Mouse (Mus musculus) CH12.LX (cell line): ENCODE results near the gene Smndc1. TPM values are rescaled to one million over a fixed set of nuclear protein-coding genes. Genes with fewer than 3 reads are reported as not detected.

Experiments used
- DNase-seq: peaks from one replicate; pipeline ENCODE4 v3.0.0-alpha.2; 2013; ENCODE audit errors: extremely low read depth
- H3K27ac ChIP-seq: 2 replicates; pipeline ENCODE4 v1.5.1; 2012; ENCODE audit warnings: low read depth, mild to moderate bottlenecking, control low read depth, moderate library complexity; ENCODE audit not compliant: insufficient read depth
- H3K27me3 ChIP-seq: replicated peaks from 2 replicates; pipeline ENCODE3; 2012; ENCODE audit warnings: inconsistent platforms
- H3K36me3 ChIP-seq, 2 experiments: replicated peaks in 1 of 2; 2 replicates each; pipeline versions ENCODE3 to v1.6.1; 2012; ENCODE audit warnings: inconsistent platforms in 1 of 2, low read length in 1 of 2, mild to moderate bottlenecking in 1 of 2, mixed read lengths in 1 of 2, moderate library complexity in 1 of 2; ENCODE audit not compliant: control insufficient read depth in 1 of 2, insufficient read depth in 1 of 2
- H3K4me1 ChIP-seq, 2 experiments: 2 replicates each; pipeline ENCODE4 v1.6.1; 2012; ENCODE audit warnings: inconsistent platforms in 1 of 2, moderate library complexity in 1 of 2; ENCODE audit not compliant: insufficient read depth in 2 of 2, control insufficient read depth in 1 of 2
- H3K4me2 ChIP-seq: 2 replicates; pipeline ENCODE4 v1.6.1; 2012; ENCODE audit warnings: low read depth, mild to moderate bottlenecking, control low read depth; ENCODE audit not compliant: poor library complexity, insufficient read depth, severe bottlenecking
- H3K4me3 ChIP-seq, 3 experiments: fragments of 150-350 bp in 1 of 3; sonication (generic) in 1 of 3; replicated peaks in 1 of 3; 2 replicates each; pipeline versions ENCODE3 to v1.5.1; 2011 to 2012; ENCODE audit warnings: low read depth in 2 of 3, low read length in 2 of 3, mild to moderate bottlenecking in 2 of 3, moderate library complexity in 2 of 3, control low read depth in 1 of 3, improper control_type of control experiment in 1 of 3, inconsistent platforms in 1 of 3, mixed read lengths in 1 of 3; ENCODE audit not compliant: poor library complexity in 1 of 3
- H3K79me2 ChIP-seq: replicated peaks from 2 replicates; pipeline ENCODE4 v1.6.1; 2012; ENCODE audit warnings: mild to moderate bottlenecking, moderate library complexity; ENCODE audit not compliant: control insufficient read depth, poor library complexity, insufficient read depth, severe bottlenecking; ENCODE audit errors: extremely low read depth
- H3K9ac ChIP-seq: 2 replicates; pipeline ENCODE4 v1.6.1; 2012; ENCODE audit warnings: low read depth, mild to moderate bottlenecking, control low read depth, moderate library complexity; ENCODE audit not compliant: insufficient read depth
- H3K9me3 ChIP-seq: replicated peaks from 2 replicates; pipeline ENCODE3; 2012; ENCODE audit warnings: low read length, inconsistent platforms, mixed read lengths
- CHD1 ChIP-seq: IDR thresholded peaks from 2 replicates; pipeline ENCODE4 v1.6.1; 2012; ENCODE audit warnings: low read depth, low read length, improper control_type of control experiment, inconsistent platforms
- CHD2 ChIP-seq: IDR thresholded peaks from 2 replicates; pipeline ENCODE4 v1.6.1; 2011; ENCODE audit warnings: low read length, improper control_type of control experiment
- CTCF ChIP-seq, 2 experiments: IDR thresholded peaks in 1 of 2; conservative IDR thresholded peaks in 1 of 2; 2 replicates each; pipeline ENCODE4 v1.5.1; 2011 to 2012; ENCODE audit warnings: low read depth in 2 of 2, low read length in 2 of 2, improper control_type of control experiment in 1 of 2, inconsistent platforms in 1 of 2, mild to moderate bottlenecking in 1 of 2, moderate library complexity in 1 of 2
- E2F4 ChIP-seq: IDR thresholded peaks from 2 replicates; pipeline ENCODE4 v1.6.1; 2011; ENCODE audit warnings: low read depth, low read length, improper control_type of control experiment; ENCODE audit not compliant: insufficient replicate concordance
- ELF1 ChIP-seq: IDR thresholded peaks from 2 replicates; pipeline ENCODE4 v1.6.1; 2014; ENCODE audit warnings: low read depth, mild to moderate bottlenecking, inconsistent platforms, low read length, improper control_type of control experiment
- GABPA ChIP-seq: IDR thresholded peaks from 2 replicates; pipeline ENCODE4 v1.6.1; 2012; ENCODE audit warnings: low read depth, low read length, improper control_type of control experiment, inconsistent platforms; ENCODE audit not compliant: insufficient replicate concordance
- JUN ChIP-seq: IDR thresholded peaks from 2 replicates; pipeline ENCODE4 v1.6.1; 2011; ENCODE audit warnings: low read depth, mild to moderate bottlenecking, low read length, improper control_type of control experiment, moderate library complexity; ENCODE audit not compliant: insufficient read depth
- KAT2A ChIP-seq: IDR thresholded peaks from 2 replicates; pipeline ENCODE4 v1.6.1; 2012; ENCODE audit warnings: low read length, improper control_type of control experiment, inconsistent platforms; ENCODE audit not compliant: insufficient replicate concordance
- MAFK ChIP-seq: IDR thresholded peaks from 2 replicates; pipeline ENCODE4 v1.6.1; 2011; ENCODE audit warnings: low read length, improper control_type of control experiment; ENCODE audit not compliant: insufficient replicate concordance
- MAX ChIP-seq: IDR thresholded peaks from 2 replicates; pipeline ENCODE4 v1.6.1; 2011; ENCODE audit warnings: low read length, improper control_type of control experiment
- MYC ChIP-seq: IDR thresholded peaks from 2 replicates; pipeline ENCODE4 v1.6.1; 2011; ENCODE audit warnings: low read depth, mild to moderate bottlenecking, improper control_type of control experiment, low read length
- NELFE ChIP-seq: IDR thresholded peaks from 2 replicates; pipeline ENCODE4 v1.6.1; 2011; ENCODE audit warnings: low read depth, low read length, improper control_type of control experiment
- NRF1 ChIP-seq: IDR thresholded peaks from 2 replicates; pipeline ENCODE4 v1.6.1; 2014; ENCODE audit warnings: low read depth, mild to moderate bottlenecking, inconsistent platforms, low read length, improper control_type of control experiment, moderate library complexity
- POLR2A ChIP-seq: IDR thresholded peaks from 2 replicates; pipeline ENCODE4 v1.6.1; 2011; ENCODE audit warnings: low read depth, mild to moderate bottlenecking, improper control_type of control experiment, low read length
- POLR2AphosphoS2 ChIP-seq: IDR thresholded peaks from 2 replicates; pipeline ENCODE4 v1.6.1; 2011; ENCODE audit warnings: low read depth, low read length, improper control_type of control experiment
- RAD21 ChIP-seq: IDR thresholded peaks from 2 replicates; pipeline ENCODE4 v1.6.1; 2011; ENCODE audit warnings: low read depth, mild to moderate bottlenecking, low read length, improper control_type of control experiment, moderate library complexity
- RCOR1 ChIP-seq: conservative IDR thresholded peaks from 2 replicates; pipeline ENCODE4 v1.6.1; 2012; ENCODE audit warnings: low read depth, mild to moderate bottlenecking, inconsistent platforms, low read length, improper control_type of control experiment
- TBP ChIP-seq: conservative IDR thresholded peaks from 2 replicates; pipeline ENCODE4 v1.6.1; 2011; ENCODE audit warnings: low read depth, low read length, improper control_type of control experiment
- TCF12 ChIP-seq: IDR thresholded peaks from 2 replicates; pipeline ENCODE4 v1.6.1; 2014; ENCODE audit warnings: low read depth, mild to moderate bottlenecking, inconsistent platforms, low read length, improper control_type of control experiment
- USF1 ChIP-seq: IDR thresholded peaks from 2 replicates; pipeline ENCODE4 v1.6.1; 2014; ENCODE audit warnings: low read depth, mild to moderate bottlenecking, inconsistent platforms, low read length, improper control_type of control experiment
- USF2 ChIP-seq: conservative IDR thresholded peaks from 2 replicates; pipeline ENCODE4 v1.6.1; 2011; ENCODE audit warnings: low read depth, low read length, improper control_type of control experiment
- ZC3H11A ChIP-seq: IDR thresholded peaks from 2 replicates; pipeline ENCODE4 v1.6.1; 2012; ENCODE audit warnings: low read depth, mild to moderate bottlenecking, inconsistent platforms, low read length, improper control_type of control experiment
- ZKSCAN1 ChIP-seq: IDR thresholded peaks from 2 replicates; pipeline ENCODE4 v1.6.1; 2012; ENCODE audit warnings: low read depth, inconsistent platforms, low read length, improper control_type of control experiment, borderline replicate concordance
- dilution Hi-C: fragments of 300-500 bp; cut with MboI; formaldehyde crosslinking; loops from 2 replicates; pipeline ENCODE4 v1.14.3; 2020; ENCODE audit warnings: low sequenced_read_pairs; ENCODE audit not compliant: extremely low pct_unique_long_range_greater_than_20kb, extremely low pct_ligation_motif_present
- in situ Hi-C: fragments of 300-500 bp; cut with MboI; formaldehyde crosslinking; loops from 3 replicates; pipeline ENCODE4 v1.14.3; 2019; ENCODE audit warnings: low sequenced_read_pairs, low pct_ligation_motif_present, low pct_unique_long_range_greater_than_20kb, mixed read lengths
- polyA plus RNA-seq: library from polyadenylated mRNA; unstranded; fragments of >175 nt; gene quantifications from 2 replicates; pipeline ENCODE4 v1.2.1, GENCODE M21; 2012; ENCODE audit warnings: low read depth; ENCODE audit not compliant: insufficient read length
- total RNA-seq, 2 experiments: library from RNA; depleted of rRNA; stranded (reverse); fragments of 300-350 nt in 1 of 2; fragments of >200 nt in 1 of 2; gene quantifications; 2 replicates each; pipeline ENCODE4 v1.2.3; 2012 to 2014

Gene Smndc1
- total and polyA plus RNA-seq, 3 experiments: 20.5 to 96.6 (median 41.3) TPM

GRCm38 (mm10) chr19:53389417-53389816, 961 bp downstream of the Smndc1 start:
- no peak for DNase-seq
- in situ Hi-C loops: loop anchor here (25.0 kb wide), 1 partner anchor 373 kb away; no protein-coding TSS in a partner anchor
- TF ChIP-seq CHD1 (0 out of 2 replicates have a peak, but pooled peaks have one; percentile 65), GABPA (no peak)
- dilution Hi-C loops: no loop called here
- H3K9me3 ChIP-seq: no peaks in the 10 kb centered on the region
- peak overlapping the region; percentile 76 to 98 (median 92) for H3K4me3 ChIP-seq
- H3K9ac ChIP-seq: peak overlapping the region; percentile 98
- peaks cover 44% of the 10 kb centered on the region for H3K79me2 ChIP-seq
- no peaks in the 10 kb centered on the region for H3K27me3 ChIP-seq
- peaks cover 14 to 66% of the 10 kb centered on the region in 2 experiments for H3K4me1 ChIP-seq
- peak overlapping the region; percentile 95 for H3K4me2 ChIP-seq
- peaks cover 28 to 45% of the 10 kb centered on the region in 2 experiments for H3K36me3 ChIP-seq
- no peak overlapping the region for H3K27ac ChIP-seq

- dilution Hi-C loops (no loop called here), in situ Hi-C loops (loop anchor here (25.0 kb wide), 1 partner anchor 379 kb away; no protein-coding TSS in a partner anchor)
- no peak for TF ChIP-seq KAT2A
- TF ChIP-seq RAD21: no peak
- TF ChIP-seq NELFE: no peak
- no peak for TF ChIP-seq TBP
- no peak for TF ChIP-seq USF2
- TF ChIP-seq JUN: no peak
- no peak for TF ChIP-seq ZC3H11A
- no peak for TF ChIP-seq NRF1
- no peak for TF ChIP-seq RCOR1
- Histone ChIP-seq H3K9me3 (no peaks in the 10 kb centered on the region), H3K4me2 (no peak overlapping the region), H3K9ac (no peak overlapping the region), H3K4me1 (peaks cover 8 to 47% of the 10 kb centered on the region in 2 experiments; a peak in 3 of 4 replicates), H3K79me2 (peaks cover 39% of the 10 kb centered on the region), H3K36me3 (peaks cover 60 to 91% of the 10 kb centered on the region in 2 experiments), H3K4me3 (no peak overlapping the region), H3K27me3 (no peaks in the 10 kb centered on the region), H3K27ac (no peak overlapping the region)
- DNase-seq: no peak
Measured at GRCm38 (mm10) chr19:53383336-53383735, 7.0 kb downstream of the Smndc1 start.

GRCm38 (mm10) chr19:53378421-53378820, 12.0 kb downstream of the Smndc1 start:
- Histone ChIP-seq H3K9ac (no peak overlapping the region), H3K4me2 (no peak overlapping the region), H3K4me1 (peaks cover 3 to 8% of the 10 kb centered on the region in 2 experiments; a peak in 3 of 4 replicates), H3K36me3 (peaks cover 48 to 88% of the 10 kb centered on the region in 2 experiments), H3K9me3 (no peaks in the 10 kb centered on the region), H3K79me2 (peaks cover 7% of the 10 kb centered on the region), H3K27me3 (no peaks in the 10 kb centered on the region), H3K27ac (no peak overlapping the region), H3K4me3 (no peak overlapping the region)
- dilution Hi-C loops (no loop called here), in situ Hi-C loops (loop anchor here (25.0 kb wide), 1 partner anchor 384 kb away; no protein-coding TSS in a partner anchor)
- no peak for TF ChIP-seq KAT2A
- TF ChIP-seq USF1: no peak
- no peak for TF ChIP-seq POLR2A
- TF ChIP-seq ELF1: no peak
- TF ChIP-seq MYC: no peak
- TF ChIP-seq ZKSCAN1: no peak
- TF ChIP-seq CHD2: no peak
- no peak for TF ChIP-seq RCOR1
- no peak for TF ChIP-seq CTCF (conservative IDR thresholded peaks at IDR 0.05 in 1 of 2, IDR thresholded peaks at IDR 0.05 in 1 of 2; ENCODE audit: low read depth in 2 of 2, low read length in 2 of 2)
- TF ChIP-seq JUN: no peak
- no peak for TF ChIP-seq MAFK
- TF ChIP-seq E2F4: no peak
- TF ChIP-seq POLR2AphosphoS2: no peak
- no peak for TF ChIP-seq MAX
- no peak for TF ChIP-seq TCF12
- TF ChIP-seq NRF1: no peak
- TF ChIP-seq USF2: no peak
- TF ChIP-seq NELFE: no peak
- no peak for TF ChIP-seq GABPA
- DNase-seq: no peak
